Mouse (Mus musculus) C2C12 (cell line): Measurements from ENCODE around the gene Ppp2ca.

Source experiments
- CTCF ChIP-seq: IDR thresholded peaks from one replicate; pipeline ENCODE4 v1.5.1; 2011; ENCODE audit not compliant: control insufficient read depth, insufficient read depth, insufficient read length
- MYOD1 ChIP-seq: IDR thresholded peaks from one replicate; pipeline ENCODE4 v1.6.1; 2011; ENCODE audit warnings: low read depth; ENCODE audit not compliant: control insufficient read depth, insufficient read length
- USF1 ChIP-seq: IDR thresholded peaks from one replicate; pipeline ENCODE4 v1.6.1; 2011; ENCODE audit warnings: low read depth, mild to moderate bottlenecking, control low read depth, moderate library complexity

DNA sequence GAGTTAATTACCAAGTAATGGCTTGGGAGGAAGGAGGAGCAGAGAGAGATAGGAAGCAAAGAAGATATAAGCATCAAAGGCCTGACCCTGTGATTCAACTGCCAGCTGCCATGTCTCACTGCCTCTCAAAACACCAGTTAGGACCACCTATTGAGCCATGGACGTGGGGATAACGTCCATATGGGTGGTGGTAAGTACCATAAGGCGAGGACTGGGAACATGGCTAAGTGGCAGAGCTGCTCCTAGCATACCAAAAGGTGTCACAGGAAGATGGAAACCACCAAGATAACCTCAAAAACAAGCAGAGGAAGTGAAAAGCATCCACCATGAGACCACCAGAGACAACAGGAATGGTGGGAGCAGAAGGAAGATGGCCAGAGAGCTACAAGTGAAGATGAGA lies 28.7 kb downstream of the Ppp2ca start:
- TF ChIP-seq MYOD1 = no peak
- no peak for TF ChIP-seq CTCF
- TF ChIP-seq USF1 = no peak
